Mouse (Mus musculus) liver, adult 2 months (tissue): ENCODE results near the gene Klhl30. TPM values are rescaled to one million over a fixed set of nuclear protein-coding genes. Genes with fewer than 3 reads are reported as not detected.
A peak's percentile ranks its signal among the peaks of the same experiment; 100 is the strongest.

Experiments
- DNase-seq: peaks from one replicate; pipeline ENCODE4 v3.0.0-alpha.2; 2011; ENCODE audit warnings: low read depth, low spot score; ENCODE audit errors: extremely low read depth
- H3K27ac ChIP-seq: fragments of 200-500 bp; replicated peaks from 2 replicates; pipeline ENCODE4 v1.5.1; 2012; ENCODE audit warnings: low read depth, mild to moderate bottlenecking, control low read depth, inconsistent platforms, low read length; ENCODE audit not compliant: insufficient read depth
- H3K27me3 ChIP-seq: fragments of 200-500 bp; 2 replicates; pipeline ENCODE4 v1.6.1; 2012; ENCODE audit warnings: mild to moderate bottlenecking, moderate library complexity, low read length, inconsistent platforms; ENCODE audit not compliant: control insufficient read depth, insufficient read depth
- H3K36me3 ChIP-seq: fragments of 200-500 bp; 2 replicates; pipeline ENCODE4 v1.6.1; 2012; ENCODE audit warnings: low read length, inconsistent platforms; ENCODE audit not compliant: control insufficient read depth, insufficient read depth
- H3K4me1 ChIP-seq: fragments of 200-500 bp; 2 replicates; pipeline ENCODE4 v1.6.1; 2011; ENCODE audit warnings: low read length; ENCODE audit not compliant: control insufficient read depth, insufficient read depth
- H3K4me3 ChIP-seq: fragments of 200-500 bp; 2 replicates; pipeline ENCODE4 v1.5.1; 2011; ENCODE audit warnings: low read depth, mild to moderate bottlenecking, control low read depth, low read length, moderate library complexity; ENCODE audit not compliant: insufficient read depth
- H3K79me2 ChIP-seq: fragments of 200-500 bp; 2 replicates; pipeline ENCODE4 v1.6.1; 2012; ENCODE audit warnings: inconsistent platforms, mild to moderate bottlenecking, low read length, moderate library complexity; ENCODE audit not compliant: control insufficient read depth, insufficient read depth
- H3K9ac ChIP-seq: fragments of 200-500 bp; 2 replicates; pipeline ENCODE4 v1.6.1; 2012; ENCODE audit warnings: low read depth, mild to moderate bottlenecking, control low read depth, inconsistent platforms, low read length
- CTCF ChIP-seq: fragments of 200-500 bp; IDR thresholded peaks from 2 replicates; pipeline ENCODE4 v1.5.1; 2011; ENCODE audit warnings: low read depth, low read length, control low read depth
- POLR2A ChIP-seq: fragments of 200-500 bp; IDR thresholded peaks from 2 replicates; pipeline ENCODE4 v1.6.1; 2011; ENCODE audit warnings: low read length, control low read depth; ENCODE audit not compliant: insufficient read depth; ENCODE audit errors: extremely low read depth
- WGBS: fragments of 180-500 bp; shearing (Covaris S2); methylation state at CpG from one replicate; pipeline ENCODE4 v1.1.7; 2018; 5-methylcytosine and 5-hydroxymethylcytosine counted together
- polyA plus RNA-seq: library from polyadenylated mRNA; depleted of rRNA; stranded (reverse); fragments of >200 nt; gene quantifications from 2 replicates; pipeline ENCODE4 v1.2.3, GENCODE M21; 2012
- total RNA-seq: library from RNA; depleted of rRNA; stranded (reverse); fragments of >200 nt; gene quantifications from 2 replicates; pipeline ENCODE4 v1.2.3, GENCODE M21; 2014

The Klhl30 gene
- total and polyA plus RNA-seq, 2 experiments: not detected

DNA sequence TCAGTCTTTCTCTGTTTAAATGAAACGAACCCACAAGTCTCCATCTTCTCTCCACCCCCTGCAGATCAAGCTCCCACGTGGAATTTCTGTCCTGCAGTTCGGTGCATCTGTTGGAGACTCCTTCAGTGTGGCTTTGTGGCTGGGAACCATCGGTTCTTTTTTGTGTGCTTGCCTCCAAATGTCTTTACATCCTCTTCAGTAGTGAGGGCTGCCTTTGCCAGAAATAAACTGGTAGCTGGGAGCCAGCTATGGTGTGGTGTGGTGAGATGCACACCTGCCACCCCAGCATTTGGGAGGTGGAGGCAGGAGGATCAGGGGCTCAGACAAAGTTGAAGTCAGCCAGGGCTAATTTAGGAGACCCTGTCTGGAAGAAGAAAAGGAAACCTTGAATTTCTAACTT, 18.7 kb upstream of the Klhl30 start:
- WGBS: 65% methylated on average over 4 of the region's 4 CpGs
- Histone ChIP-seq H3K4me3 (no peak overlapping the region), H3K79me2 (no peaks in the 10 kb centered on the region), H3K36me3 (no peaks in the 10 kb centered on the region), H3K4me1 (no peaks in the 10 kb centered on the region), H3K27ac (no peak overlapping the region), H3K9ac (no peak overlapping the region), H3K27me3 (no peaks in the 10 kb centered on the region)
- TF ChIP-seq POLR2A (no peak), CTCF (no peak)
- DNase-seq: no peak

DNA sequence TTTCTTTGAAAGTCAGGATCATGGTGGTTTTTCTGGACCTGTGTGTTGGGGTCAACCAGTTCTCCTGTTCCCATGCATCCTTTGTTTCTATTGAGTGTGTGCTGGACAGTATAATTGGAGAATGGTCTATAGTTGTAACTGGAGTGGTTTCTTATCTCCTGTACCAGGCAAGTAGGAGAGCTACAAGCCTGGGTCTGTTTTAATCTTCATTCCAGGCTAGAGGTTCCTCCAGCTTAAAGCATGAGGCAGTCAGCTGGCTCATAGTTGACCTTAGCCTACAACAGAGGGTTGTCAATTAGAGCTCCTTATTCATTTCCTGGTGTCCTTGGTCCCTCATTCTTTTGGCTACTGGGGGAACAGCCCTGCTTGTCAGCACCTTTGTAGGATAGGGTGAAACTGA, 17.2 kb upstream of the Klhl30 start:
- TF ChIP-seq POLR2A: no peak
- no peak for TF ChIP-seq CTCF

DNA sequence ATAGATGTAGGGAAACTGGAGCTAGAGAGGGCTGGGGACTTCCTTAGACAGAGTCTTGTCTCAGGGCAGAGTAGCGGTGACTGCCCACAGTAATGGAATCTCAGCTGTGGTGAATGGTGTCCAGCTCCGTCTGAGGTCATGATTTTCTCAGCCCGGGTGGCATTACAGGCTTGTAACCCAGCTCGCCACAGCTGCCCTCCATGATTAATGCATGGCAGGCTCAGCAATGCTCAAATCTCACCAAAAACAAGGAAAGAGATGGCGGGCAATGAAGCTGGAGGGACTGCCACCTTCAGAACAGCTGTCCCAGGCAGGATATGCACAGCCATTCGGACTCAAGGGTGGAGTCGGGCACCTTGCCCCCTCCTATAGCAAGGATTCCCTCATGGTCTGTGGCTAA, 13.5 kb upstream of the Klhl30 start:
- no peak for TF ChIP-seq POLR2A
- no peak for TF ChIP-seq CTCF
- Histone ChIP-seq H3K9ac (no peak overlapping the region), H3K27ac (no peak overlapping the region), H3K79me2 (no peaks in the 10 kb centered on the region), H3K4me3 (no peak overlapping the region), H3K27me3 (no peaks in the 10 kb centered on the region; the same call in 1 of the 2 replicates), H3K36me3 (no peaks in the 10 kb centered on the region), H3K4me1 (no peaks in the 10 kb centered on the region)
- DNase-seq: no peak
- WGBS: 91% methylated on average over 7 of the region's 7 CpGs

More for the DNA sequence above, 17.2 kb upstream of the Klhl30 start:
- H3K27ac ChIP-seq: no peak overlapping the region
- H3K79me2 ChIP-seq: no peaks in the 10 kb centered on the region
- H3K27me3 ChIP-seq: no peaks in the 10 kb centered on the region
- no peak overlapping the region for H3K4me3 ChIP-seq
- no peaks in the 10 kb centered on the region for H3K4me1 ChIP-seq
- no peaks in the 10 kb centered on the region for H3K36me3 ChIP-seq
- no peak overlapping the region for H3K9ac ChIP-seq
- DNase-seq: no peak

DNA sequence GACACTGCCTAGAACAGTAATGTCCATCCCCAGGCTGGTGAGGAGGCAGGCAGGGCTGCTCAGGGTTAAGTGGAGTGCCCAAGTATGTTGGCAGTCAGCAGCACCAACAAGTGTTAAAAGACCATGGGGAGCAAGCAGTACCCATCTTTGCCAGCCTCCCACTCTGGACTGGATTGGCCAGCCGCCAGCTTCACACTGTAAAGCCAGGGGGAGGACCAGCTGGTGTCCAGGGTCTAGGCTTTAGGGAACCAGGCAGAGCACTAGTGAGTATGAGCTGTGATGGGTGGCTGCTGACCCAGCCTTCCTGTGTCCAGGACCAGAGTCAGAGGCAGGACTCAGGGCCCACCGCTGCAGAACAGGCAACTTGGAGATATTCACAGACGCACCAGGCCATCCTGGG, 6.8 kb upstream of the Klhl30 start:
- WGBS: 81% methylated on average over 3 of the region's 3 CpGs
- no peak overlapping the region for H3K27ac ChIP-seq
- H3K9ac ChIP-seq: no peak overlapping the region
- H3K4me1 ChIP-seq: no peaks in the 10 kb centered on the region
- no peak for DNase-seq
- TF ChIP-seq POLR2A: no peak
- TF ChIP-seq CTCF: no peak
- H3K4me3 ChIP-seq: no peak overlapping the region
- peaks cover 16% of the 10 kb centered on the region for H3K27me3 ChIP-seq
- H3K36me3 ChIP-seq: no peaks in the 10 kb centered on the region
- H3K79me2 ChIP-seq: no peaks in the 10 kb centered on the region

DNA sequence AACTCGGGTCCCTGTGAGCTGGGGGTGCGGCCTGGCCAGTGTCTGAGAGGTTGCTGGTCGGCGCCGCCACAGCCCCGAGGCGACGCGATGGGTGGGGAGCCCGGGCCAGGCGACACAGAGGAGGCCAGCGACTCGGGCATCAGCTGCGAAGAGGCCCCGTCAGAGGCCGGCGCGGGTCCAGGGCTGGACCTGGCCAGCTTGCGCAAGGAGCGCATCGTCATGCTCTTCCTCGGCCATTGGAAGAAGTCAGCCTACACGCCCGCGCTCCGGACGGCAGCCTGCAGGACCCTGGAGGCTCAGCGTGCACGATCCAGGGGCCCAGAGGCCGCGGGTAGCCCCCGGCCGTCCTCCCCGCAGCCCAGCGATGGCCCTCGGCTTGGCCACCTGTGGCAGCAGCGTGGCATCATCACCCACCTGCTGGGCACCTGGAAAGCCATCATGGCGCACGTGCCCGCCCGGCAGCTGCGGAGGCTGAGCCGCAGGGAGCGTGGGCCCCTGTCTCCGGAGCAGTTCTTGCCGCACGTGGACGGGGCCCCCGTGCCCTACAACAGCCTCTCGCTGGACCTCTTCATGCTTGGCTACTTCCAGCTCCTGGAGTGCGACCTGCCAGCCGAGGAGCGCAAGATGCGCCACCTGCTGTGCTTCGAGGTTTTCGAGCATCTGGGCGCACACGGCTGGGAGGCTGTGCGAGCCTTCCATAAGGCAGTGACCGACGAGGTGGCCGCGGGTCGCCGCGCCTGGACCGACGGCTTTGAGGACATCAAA, 5.7 kb upstream of the Klhl30 start:
- TF ChIP-seq CTCF (peak; percentile 29; the same call in 1 of the 2 replicates), POLR2A (no peak)
- no peak overlapping the region for H3K4me3 ChIP-seq
- H3K9ac ChIP-seq: no peak overlapping the region
- no peak overlapping the region for H3K27ac ChIP-seq
- H3K79me2 ChIP-seq: no peaks in the 10 kb centered on the region
- H3K36me3 ChIP-seq: no peaks in the 10 kb centered on the region
- peaks cover 16% of the 10 kb centered on the region for H3K27me3 ChIP-seq
- DNase-seq: no peak
- WGBS: 6% methylated on average over 68 of the region's 68 CpGs
- no peaks in the 10 kb centered on the region for H3K4me1 ChIP-seq

DNA sequence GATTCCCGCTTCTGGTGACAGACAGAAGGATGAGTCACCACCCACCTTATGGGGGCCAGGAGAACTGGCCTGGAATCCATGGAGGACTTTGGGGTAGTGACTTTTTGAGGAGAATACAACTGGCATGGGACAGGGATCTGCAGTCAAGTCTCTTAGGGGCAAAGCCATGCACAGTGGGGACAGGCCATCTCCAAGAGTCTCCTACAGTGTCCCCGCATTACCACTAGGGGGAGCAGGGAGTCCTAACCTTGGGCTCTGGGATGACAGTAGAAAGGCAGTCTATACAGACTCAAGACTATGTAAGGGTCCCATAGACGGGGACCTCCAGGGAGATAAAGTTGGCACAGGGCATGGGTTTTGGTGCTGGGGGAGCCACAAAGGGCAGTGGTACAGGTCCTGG, 3.9 kb upstream of the Klhl30 start:
- Histone ChIP-seq H3K27me3 (peaks cover 16% of the 10 kb centered on the region), H3K4me1 (no peaks in the 10 kb centered on the region), H3K4me3 (no peak overlapping the region), H3K27ac (no peak overlapping the region), H3K9ac (no peak overlapping the region), H3K79me2 (no peaks in the 10 kb centered on the region), H3K36me3 (no peaks in the 10 kb centered on the region)
- DNase-seq: peak; percentile 38
- WGBS: 36% methylated on average over 3 of the region's 3 CpGs
- TF ChIP-seq POLR2A (no peak), CTCF (peak; percentile 88)
